Mouse (Mus musculus) c-Kit-positive CD71-positive TER-119-positive erythroid progenitor cells, embryonic 14.5 days (primary cell): ENCODE measurements around the gene Emilin1.
A peak's percentile ranks its signal among the peaks of the same experiment; 100 is the strongest.

Source experiments
- DNase-seq: peaks from one replicate; pipeline ENCODE4 v3.0.0-alpha.2; 2013; ENCODE audit warnings: low spot score

The Emilin1 gene

GRCm38 (mm10) chr5:30907413-30908059 lies 5.7 kb upstream of the Emilin1 start, which contains the start of gene Ost4:
TSS of gene Ost4 (minus strand) at chr5:30907788.
- peak; percentile 94 for DNase-seq

- DNase-seq = no peak
Measured at GRCm38 (mm10) chr5:30908426-30909299, 4.5 kb upstream of the Emilin1 start.

- DNase-seq = no peak
Measured at GRCm38 (mm10) chr5:30909300-30909659, 3.9 kb upstream of the Emilin1 start.

- no peak for DNase-seq
Measured at GRCm38 (mm10) chr5:30909863-30910262, 3.3 kb upstream of the Emilin1 start.

- no peak for DNase-seq
Measured at GRCm38 (mm10) chr5:30910481-30910880, 2.7 kb upstream of the Emilin1 start.

GRCm38 (mm10) chr5:30912156-30912555 lies 1.0 kb upstream of the Emilin1 start:
- DNase-seq = no peak

- no peak for DNase-seq
Measured at GRCm38 (mm10) chr5:30914101-30914635, 966 bp downstream of the Emilin1 start.

- no peak for DNase-seq
Measured at GRCm38 (mm10) chr5:30914849-30915248, 1.6 kb downstream of the Emilin1 start.

- DNase-seq = no peak
Measured at GRCm38 (mm10) chr5:30915456-30915855, 2.3 kb downstream of the Emilin1 start.

GRCm38 (mm10) chr5:30915974-30916433 lies 2.8 kb downstream of the Emilin1 start:
- peak; percentile 70 for DNase-seq

GRCm38 (mm10) chr5:30916841-30917240 lies 3.6 kb downstream of the Emilin1 start:
- no peak for DNase-seq

GRCm38 (mm10) chr5:30917348-30917747 lies 4.1 kb downstream of the Emilin1 start:
- no peak for DNase-seq

GRCm38 (mm10) chr5:30917891-30918670 lies 4.9 kb downstream of the Emilin1 start:
- no peak for DNase-seq

GRCm38 (mm10) chr5:30918691-30919090 lies 5.5 kb downstream of the Emilin1 start:
- no peak for DNase-seq

GRCm38 (mm10) chr5:30919831-30920614 lies 6.8 kb downstream of the Emilin1 start:
- DNase-seq = no peak

GRCm38 (mm10) chr5:30920621-30921020 lies 7.4 kb downstream of the Emilin1 start:
- no peak for DNase-seq

GRCm38 (mm10) chr5:30921256-30922033 lies 8.2 kb downstream of the Emilin1 start, which contains the start of gene Khk:
TSS of gene Khk (plus strand) at chr5:30921431.
- peak; percentile 93 for DNase-seq

GRCm38 (mm10) chr5:30922581-30923041 lies 9.4 kb downstream of the Emilin1 start:
- no peak for DNase-seq

GRCm38 (mm10) chr5:30923119-30923518 lies 9.9 kb downstream of the Emilin1 start:
- DNase-seq = no peak

GRCm38 (mm10) chr5:30924614-30925013 lies 11.4 kb downstream of the Emilin1 start:
- no peak for DNase-seq
